Mouse (Mus musculus) hematopoietic stem cell, adult 5-6 weeks (primary cell): ENCODE measurements at regions not wholly inside any gene's neighbourhood (a gene's known extent, or its start where the extent isn't known, plus 50 kb on each side); places are given as distances from the start of the nearest gene placed in this dataset.

Source experiments
- ATAC-seq, 2 experiments: fragments of 125-278 bp in 1 of 2; replicated peaks in 1 of 2; 2 replicates each; pipeline ENCODE4 v1.8.0; 2016 to 2017; ENCODE audit warnings: inconsistent platforms in 2 of 2, mild to moderate bottlenecking in 2 of 2, moderate number of reproducible peaks in 2 of 2, low read depth in 1 of 2, moderate TSS enrichment in 1 of 2; ENCODE audit not compliant: low FRiP score in 2 of 2, poor library complexity in 2 of 2, severe bottlenecking in 2 of 2, insufficient read depth in 1 of 2, low TSS enrichment in 1 of 2

DNA sequence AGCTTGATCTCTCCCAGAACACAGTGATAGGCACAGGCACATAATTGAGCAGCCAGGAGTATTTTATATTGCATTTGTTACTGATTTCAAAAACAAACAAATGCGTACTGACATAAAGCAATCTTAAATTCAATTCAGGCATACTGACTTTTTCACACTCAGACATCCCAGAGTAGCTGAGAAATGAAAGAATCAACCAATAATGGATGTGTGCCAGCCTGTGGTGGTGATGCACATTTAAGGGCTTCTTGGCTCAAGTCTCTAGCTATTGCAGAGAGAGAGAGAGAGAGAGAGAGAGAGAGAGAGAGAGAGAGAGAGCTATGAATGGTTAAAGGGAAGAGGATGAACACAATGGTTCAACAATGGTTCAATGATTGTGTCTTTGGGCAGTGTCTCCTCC is 426.1 kb upstream of the Nrp1 start:
- no peak for ATAC-seq

DNA sequence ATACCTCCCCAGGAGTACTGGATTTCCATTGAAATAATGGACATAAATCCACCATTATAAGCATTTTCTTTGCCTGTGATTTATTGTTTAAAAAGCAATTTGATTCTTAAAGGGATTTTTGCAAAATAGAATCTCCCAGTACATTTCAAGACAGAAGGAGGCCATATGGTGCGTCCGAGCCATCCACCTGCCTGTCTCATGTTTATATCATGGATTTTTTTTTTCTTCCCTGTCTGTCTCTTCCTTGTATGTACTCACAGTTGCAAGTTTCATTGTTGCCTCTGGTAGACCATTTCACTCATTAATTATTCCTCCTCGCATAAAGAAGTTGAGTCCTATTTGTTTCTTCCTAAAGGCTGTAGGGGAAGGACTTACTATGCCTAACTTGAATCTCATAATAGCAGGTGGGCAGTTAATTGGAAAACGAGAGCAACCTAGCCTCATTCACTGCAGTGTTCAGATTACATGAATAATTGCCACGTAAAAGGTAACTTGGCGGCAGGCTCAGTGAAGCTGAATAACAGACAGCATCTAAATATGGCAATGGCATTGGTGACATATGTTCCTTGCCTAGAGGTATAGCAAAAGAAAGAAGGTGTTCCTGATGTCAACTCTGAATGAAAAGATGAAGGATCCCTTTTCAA is 421.5 kb upstream of the Nrp1 start:
- no peak for ATAC-seq

DNA sequence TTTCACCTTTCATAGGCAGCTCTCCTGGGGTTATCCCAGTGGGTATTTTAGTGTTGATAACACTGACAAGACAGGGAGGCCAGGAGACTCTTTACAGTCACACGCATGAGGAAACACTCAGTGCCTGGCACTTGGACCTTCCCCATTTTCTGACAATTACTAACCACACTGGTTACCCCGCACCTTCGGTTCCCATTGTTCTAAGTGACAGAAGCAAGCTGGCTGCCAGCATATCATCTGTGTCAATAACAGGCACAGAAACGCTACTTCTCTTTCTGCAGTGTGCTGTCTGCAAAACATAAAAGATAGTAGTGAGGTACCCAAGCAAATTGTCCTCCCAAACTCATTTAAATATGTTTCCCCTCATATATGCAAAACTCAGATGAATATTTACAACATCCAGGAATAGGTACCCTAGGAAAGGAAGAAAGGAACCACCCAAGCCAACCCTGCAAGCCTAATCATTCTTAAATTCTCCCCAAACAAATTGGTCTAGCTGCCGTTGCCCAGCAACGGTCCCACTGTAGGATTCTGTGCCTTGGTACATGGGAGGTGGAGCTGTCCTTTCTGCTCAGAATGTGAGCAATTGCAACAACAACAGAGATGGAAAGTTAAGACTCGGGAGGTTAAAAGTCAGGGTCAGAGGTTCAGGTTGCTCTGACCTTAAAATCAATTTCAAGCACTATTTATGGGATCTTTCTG is 419.0 kb upstream of the Nrp1 start:
- peak; percentile 45 to 53; a peak in 3 of 4 replicates for ATAC-seq

DNA sequence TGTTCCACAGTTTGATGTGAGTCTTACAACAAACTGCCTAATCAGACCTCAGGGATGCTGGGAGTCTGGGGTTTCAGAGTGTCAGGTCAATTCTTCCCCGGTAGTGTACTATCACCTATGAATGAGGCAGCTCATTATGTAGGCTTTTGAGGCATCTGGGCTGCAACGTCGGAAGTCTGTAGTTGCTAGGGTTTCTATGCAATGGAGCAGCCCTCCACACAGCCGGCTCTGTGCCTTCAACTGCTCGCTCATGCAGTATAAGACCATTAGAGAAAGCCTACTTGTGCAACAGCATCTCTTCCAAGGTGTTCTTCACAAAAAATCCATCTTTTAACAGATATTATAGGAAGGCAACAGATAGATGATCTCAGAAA is 418.4 kb upstream of the Nrp1 start:
- ATAC-seq: no peak

DNA sequence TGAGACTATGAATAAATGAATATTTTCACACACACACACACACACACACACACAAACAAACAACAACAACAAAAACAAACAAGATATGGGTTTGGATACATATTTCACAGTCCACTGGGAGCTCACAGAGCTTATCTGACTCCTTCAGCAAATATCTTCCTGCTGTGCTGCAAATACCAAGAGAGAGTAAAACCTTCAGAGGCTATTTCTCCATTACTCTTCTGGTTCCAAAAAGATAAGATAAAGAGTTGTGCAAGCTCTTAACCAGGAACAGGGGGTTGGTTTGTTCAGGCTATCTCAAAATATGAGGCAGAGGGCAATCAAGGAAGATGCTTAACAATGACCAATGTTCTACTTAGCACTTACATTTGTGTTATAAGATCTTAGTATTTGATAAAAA is 416.1 kb upstream of the Nrp1 start:
- no peak for ATAC-seq

DNA sequence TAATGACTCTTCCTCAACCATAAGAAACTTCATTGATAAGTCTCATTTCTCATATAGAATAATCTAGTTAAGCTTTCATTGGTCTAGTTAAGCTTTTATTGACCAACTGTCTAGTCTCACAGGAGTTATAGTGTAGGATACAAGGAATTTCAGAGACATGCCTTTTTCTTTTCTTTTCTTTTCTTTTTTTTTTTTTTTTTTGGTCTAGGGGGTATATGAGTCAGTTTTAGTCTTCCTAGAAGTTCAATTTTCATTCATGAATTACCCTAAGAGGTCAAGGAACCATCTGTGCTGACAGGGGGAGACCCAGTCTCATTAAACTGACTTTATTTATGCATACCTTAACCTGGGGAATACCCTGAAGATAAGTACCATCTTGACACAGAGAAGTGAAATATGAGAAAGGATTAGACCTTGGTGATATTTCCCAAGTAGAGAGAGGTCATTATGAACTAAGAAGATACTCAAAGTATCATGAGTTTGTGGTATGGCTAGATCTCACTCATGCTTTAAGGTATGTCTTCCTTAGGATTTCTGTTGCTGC is 413.4 kb upstream of the Nrp1 start:
- ATAC-seq: no peak

DNA sequence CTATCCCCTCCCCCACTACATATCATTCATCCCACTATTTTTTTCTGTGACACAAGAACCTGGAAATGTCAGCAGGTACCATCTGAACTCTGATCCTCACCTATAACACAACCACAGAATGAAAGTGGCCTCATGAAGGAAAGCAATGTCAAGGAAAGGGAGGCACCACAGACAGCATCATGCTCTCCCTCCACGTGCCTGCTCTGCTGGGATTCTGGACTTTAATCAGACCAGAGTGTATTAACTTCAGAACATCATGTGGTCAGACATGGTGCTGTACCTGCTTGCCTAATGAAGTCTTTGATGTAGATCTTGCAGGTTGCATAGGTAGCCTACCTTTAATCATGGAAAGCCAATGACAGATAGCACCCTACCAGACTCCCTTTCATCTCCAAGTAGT is 400.8 kb upstream of the Nrp1 start:
- ATAC-seq: no peak

DNA sequence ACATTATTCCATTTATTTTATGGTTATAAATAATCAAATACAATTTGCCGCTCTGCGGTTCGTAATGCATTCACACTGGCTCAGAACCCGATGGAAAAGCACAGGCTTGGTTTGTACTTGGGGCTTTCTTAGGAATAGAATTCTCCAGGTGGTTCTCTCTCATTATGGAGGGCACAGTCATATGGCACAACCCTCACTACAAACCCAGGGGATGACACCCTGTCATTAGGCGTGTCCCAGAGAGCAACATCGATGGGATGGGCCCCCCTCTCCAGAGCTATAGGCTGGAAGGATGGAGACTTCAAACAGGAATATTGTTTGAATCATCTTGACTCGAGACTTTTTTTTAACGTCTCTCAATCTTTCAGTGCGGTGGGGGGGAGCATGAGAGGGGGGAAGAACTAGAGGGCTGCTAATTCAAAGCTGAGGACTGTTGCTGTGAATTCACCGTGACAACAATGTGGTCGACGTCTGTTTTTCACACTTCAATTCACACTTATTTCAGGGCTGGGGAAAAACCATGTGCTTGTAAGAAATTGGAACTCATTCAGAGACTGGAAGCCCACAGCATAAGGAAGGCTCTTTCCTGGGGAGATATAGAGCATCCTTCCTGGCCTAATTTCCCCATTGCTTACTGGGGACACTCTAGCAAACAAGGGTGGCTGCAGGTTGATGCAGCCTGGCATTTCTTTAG is 399.9 kb upstream of the Nrp1 start:
- no peak for ATAC-seq

DNA sequence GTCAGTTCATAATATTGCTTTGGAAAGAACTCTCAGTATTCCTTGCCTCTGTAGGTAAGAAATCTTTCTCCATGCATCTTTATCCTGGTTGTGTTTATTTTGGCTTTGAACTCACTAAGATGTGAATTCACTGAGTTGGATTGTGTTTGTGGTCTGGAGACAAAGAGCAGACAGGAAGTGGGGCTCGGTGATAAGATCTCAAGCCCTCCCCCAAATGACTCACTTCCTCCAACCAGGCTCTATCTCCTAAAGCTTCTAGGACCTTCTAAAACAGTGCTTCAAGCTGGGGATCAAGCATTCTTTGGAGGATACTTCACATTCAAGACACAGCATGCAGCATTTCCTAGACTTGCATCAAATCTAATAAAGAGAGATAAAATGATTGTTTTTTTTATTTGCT is 395.5 kb upstream of the Nrp1 start:
- ATAC-seq: peak; percentile 53 to 78; a peak in 3 of 4 replicates

DNA sequence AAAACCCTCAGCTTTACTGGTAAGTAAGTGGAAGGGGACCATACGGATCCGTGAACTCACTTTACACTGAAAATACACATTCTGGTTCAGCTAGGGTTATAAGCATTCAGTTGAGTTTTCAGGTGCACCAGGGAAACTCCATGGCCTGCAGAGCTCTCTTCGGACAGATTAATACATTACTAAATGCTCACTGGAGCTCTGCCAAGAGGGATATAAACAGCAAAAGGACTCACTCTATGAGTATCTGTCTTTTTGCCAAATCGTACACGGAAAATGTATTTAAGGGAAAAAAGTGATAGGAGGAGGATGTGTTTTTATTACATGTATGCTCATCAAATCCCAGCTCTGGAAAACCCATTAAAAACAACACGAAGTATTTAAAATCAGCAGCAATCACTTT is 394.8 kb upstream of the Nrp1 start:
- ATAC-seq: no peak

DNA sequence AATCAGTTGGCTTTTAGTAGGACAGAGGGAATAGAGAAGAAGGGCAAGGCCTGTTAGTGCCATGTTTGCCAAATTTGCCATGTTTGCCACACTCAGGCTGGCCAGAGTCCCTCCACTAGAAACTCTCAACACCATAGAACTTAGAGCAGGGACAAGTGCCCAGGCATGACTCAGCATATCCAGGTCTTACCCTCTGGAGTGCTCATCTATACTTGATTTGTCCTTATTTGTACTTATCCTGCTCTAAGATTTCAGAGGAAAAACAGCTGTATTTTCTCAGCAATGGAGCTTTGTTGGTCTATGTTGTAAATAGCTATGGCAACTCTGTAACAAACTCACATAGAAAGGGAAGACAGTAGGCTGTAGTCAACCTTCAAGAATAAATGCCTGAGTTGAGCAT is 393.6 kb upstream of the Nrp1 start:
- no peak for ATAC-seq

DNA sequence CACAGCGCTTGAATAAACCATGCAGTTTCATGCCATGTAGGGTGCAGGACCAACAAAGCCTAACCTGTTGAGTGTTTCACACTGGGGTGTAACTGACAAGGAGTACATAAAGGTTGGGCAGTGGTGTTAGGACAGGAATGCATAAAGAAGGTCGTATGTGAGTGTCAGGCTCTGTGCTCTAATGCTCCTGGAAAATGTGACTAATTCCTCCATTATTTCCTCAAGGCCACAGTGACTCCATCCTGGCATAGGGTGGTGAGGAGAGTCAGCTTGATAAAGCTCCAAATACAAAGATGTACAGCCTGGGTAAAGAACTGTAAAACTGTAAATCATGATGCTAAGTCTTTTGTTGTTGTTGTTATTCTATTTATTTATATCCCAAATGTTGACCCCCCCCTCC is 393.1 kb upstream of the Nrp1 start:
- ATAC-seq: no peak

DNA sequence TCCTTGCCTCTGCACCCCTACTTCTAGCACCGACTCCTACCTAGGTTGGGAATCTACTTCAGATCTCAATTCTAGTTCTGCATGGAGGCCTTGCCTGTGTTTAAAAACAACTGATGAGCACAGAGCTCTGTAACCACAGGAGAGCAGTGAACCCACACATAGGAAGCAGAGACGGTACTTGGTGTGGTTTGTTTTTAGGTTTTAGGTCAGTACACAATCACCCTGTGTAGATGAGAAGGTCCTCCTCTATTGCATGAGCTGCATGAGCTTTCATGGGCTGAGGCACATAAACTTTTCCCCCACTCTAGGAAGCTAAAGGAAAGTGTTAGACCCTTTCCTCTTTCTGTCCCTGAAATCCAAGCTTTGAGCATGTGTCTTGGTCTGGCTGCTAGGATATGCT is 390.4 kb upstream of the Nrp1 start:
- ATAC-seq: no peak

DNA sequence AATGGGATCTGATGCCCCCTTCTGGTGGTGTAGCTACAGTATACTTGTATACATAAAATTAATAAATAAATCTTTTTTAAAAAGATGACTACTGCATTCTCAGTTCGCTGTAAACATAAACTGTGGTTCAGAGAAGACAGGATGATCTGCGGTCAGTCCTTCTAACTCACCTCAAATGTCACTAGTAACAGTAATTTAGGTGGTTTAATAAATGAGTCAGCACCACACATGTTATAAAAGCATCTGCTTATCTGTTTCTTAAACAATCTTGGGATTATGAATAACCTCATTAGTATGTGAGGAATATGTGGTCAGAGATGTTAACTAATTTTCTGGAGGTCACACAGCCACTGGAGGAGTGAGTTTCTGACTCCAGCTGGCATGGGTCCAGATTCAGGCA is 385.2 kb upstream of the Nrp1 start:
- no peak for ATAC-seq

DNA sequence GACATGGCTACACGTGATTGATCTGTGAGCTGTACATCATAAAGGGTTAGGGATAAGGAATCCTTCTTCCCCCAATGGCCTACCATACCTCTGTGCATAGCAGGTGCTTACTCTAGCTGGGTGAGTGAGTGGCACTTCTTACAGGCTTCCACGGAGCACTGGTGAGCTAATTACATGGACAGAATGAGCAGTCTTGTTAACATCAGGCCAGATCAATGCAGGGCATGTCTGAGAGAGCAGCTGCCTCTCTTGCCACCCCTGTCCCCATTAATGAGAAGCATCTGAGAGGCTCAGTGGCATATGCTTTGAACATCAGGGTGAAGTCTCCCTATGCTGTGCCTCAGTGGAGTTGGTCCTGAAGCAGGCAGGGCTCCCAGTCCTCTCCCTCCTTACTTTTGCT is 380.7 kb upstream of the Nrp1 start:
- ATAC-seq: no peak

DNA sequence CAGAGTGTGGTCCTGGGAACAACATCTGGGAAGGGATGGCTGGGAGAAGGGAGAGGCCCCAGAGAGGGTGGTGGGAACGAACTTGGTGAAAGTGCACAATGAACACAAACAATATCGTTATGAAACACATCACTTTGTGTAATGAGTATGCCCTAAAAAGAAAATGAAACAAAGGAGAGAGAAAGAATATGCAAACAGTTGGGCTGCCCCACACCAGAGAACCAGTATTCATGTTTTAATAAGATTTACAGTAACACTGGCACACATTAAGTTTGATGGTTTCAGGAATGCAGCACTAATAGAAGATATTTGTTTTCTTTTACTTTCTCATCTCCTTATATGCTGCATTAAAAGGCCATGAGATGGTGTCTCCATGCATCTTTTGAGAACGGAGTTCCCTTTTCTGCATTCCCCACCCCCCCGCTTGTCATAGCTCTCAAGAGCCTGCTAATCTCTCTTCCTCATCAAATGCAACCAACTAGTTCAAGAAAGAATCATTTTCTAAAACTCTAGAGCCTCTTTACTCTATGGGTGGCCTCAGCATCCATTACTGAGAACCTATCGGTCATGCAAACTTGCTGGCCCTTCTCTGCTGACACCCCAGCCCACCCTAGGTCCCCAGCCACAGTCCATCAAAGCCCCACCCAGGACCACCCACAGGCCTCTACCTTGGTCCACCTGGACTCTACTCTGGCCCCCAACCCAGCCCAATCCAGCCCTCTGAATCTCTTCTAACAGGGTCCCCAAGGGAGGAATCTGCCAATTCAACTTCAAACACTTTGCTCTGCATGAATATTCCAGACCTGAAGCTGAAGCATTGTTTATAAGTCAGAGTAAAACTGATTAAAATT is 379.0 kb upstream of the Nrp1 start:
- peak; percentile 29 to 77; a peak in 3 of 4 replicates for ATAC-seq

DNA sequence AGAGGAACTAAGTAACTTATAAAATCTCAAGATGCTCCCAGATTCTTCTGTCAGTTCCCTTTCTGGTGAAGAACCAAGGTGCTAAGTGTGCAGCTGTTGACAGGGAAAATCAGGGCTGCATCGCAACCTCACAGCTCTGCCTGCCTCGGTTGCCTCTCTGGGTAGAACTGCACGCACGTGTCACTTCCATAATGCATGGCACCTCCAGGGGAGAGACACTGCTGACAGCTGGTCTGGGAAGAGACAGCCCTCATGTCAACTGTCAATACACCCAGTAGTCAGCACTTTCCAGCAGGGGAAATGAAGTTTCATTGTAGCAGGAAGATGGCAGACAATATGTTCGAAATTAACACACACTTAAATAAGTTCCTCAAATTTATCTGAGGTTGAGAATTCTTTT is 376.2 kb upstream of the Nrp1 start:
- ATAC-seq: no peak

DNA sequence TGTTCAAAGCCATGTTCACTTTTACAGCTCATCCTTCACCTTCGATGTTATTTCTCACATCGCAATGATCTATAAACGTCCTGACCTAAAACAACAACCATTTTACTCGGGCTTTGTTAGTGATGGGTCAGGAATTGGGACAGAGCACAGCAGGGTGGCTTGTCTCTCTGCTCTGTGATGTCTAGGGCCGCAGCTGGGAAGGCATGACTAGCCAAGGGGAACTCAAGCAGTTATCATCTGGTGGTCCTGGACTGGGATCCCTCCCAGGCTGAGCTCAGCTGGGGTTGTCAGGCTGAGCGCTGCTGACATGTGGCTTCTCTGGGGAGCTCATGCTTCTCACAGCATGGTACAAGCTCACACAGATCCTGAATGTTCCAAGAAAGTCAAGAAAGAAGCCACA is 372.8 kb upstream of the Nrp1 start:
- ATAC-seq: no peak
